Mouse (Mus musculus): ENCODE results near the gene Sulf2. TPM values are rescaled to one million over a fixed set of nuclear protein-coding genes. Genes with fewer than 3 reads are reported as not detected.

Gene Sulf2
- polyA plus RNA-seq, 1 experiment: 25.8 TPM

GRCm38 (mm10) chr2:166119992-166120391, 35.5 kb downstream of the Sulf2 start:
- H3K4me3 ChIP-seq (ENCODE audit: insufficient read depth, poor library complexity, severe bottlenecking): no peak overlapping the region

DNA sequence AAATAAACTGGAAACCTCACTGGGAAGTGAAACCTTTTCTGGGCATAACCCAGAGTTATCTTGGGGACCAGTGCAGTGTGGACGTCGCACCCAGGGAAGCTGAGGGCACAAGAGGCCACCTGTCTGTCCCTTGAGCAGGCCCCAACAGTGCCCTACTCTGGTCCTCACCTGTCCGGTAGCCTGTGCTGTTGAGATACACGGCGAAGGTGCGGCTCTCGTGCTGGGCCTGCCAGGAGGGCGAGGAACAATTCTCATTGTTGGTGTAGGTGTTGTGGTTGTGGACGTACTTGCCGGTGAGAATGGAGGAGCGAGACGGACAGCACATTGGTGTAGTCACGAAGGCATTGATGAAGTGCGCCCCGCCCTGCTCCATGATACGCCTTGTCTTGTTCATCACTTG, 38.8 kb downstream of the Sulf2 start:
- H3K36me3 ChIP-seq (ENCODE audit: control insufficient read depth, insufficient read depth): peaks cover 8% of the 10 kb centered on the region
- H3ac ChIP-seq (ENCODE audit: control insufficient read depth, insufficient read length, low read depth): no peak overlapping the region

More at GRCm38 (mm10) chr2:166119992-166120391, 35.5 kb downstream of the Sulf2 start:
- no peak for TF ChIP-seq USF1 (IDR thresholded peaks at IDR 0.05; ENCODE audit: low read depth)
- TF ChIP-seq CTCF (IDR thresholded peaks at IDR 0.05; ENCODE audit: control insufficient read depth, insufficient read depth, insufficient read length): no peak
- TF ChIP-seq MYOG (IDR thresholded peaks at IDR 0.05; ENCODE audit: control insufficient read depth, extremely low read depth, insufficient read length): no peak
- no peak for TF ChIP-seq FOSL1 (IDR thresholded peaks at IDR 0.05; ENCODE audit: insufficient read depth, low read length, poor library complexity, severe bottlenecking)
- no peak for TF ChIP-seq MAX (IDR thresholded peaks at IDR 0.05)
- TF ChIP-seq CEBPB (IDR thresholded peaks at IDR 0.05; ENCODE audit: low read depth): no peak
- TF ChIP-seq MYOD1 (IDR thresholded peaks at IDR 0.05; ENCODE audit: control insufficient read depth, insufficient read length, low read depth): no peak
- Histone ChIP-seq H3K79me3 (ENCODE audit: low read depth) (no peaks in the 10 kb centered on the region), H3K27me3 (ENCODE audit: control insufficient read depth, insufficient read depth, insufficient read length) (no peaks in the 10 kb centered on the region), H3K36me3 (ENCODE audit: control insufficient read depth, insufficient read depth) (peaks cover 8% of the 10 kb centered on the region), H3K79me2 (ENCODE audit: control insufficient read depth, insufficient read depth) (no peaks in the 10 kb centered on the region), H3ac (ENCODE audit: control insufficient read depth, insufficient read length, low read depth) (no peak overlapping the region)

GRCm38 (mm10) chr2:166116278-166116608, 39.2 kb downstream of the Sulf2 start:
- H3K36me3 ChIP-seq (ENCODE audit: control insufficient read depth, insufficient read depth): peaks cover 8% of the 10 kb centered on the region
- no peaks in the 10 kb centered on the region for H3K79me2 ChIP-seq (ENCODE audit: control insufficient read depth, insufficient read depth)
- no peaks in the 10 kb centered on the region for H3K79me3 ChIP-seq (ENCODE audit: low read depth)
- no peak overlapping the region for H3ac ChIP-seq (ENCODE audit: control insufficient read depth, insufficient read length, low read depth)
- H3K27me3 ChIP-seq (ENCODE audit: control insufficient read depth, insufficient read depth, insufficient read length): no peaks in the 10 kb centered on the region
- TF ChIP-seq CTCF (IDR thresholded peaks at IDR 0.05; ENCODE audit: control insufficient read depth, insufficient read depth, insufficient read length): no peak
- TF ChIP-seq MYOD1 (IDR thresholded peaks at IDR 0.05; ENCODE audit: control insufficient read depth, insufficient read length, low read depth): no peak
- TF ChIP-seq CEBPB (IDR thresholded peaks at IDR 0.05; ENCODE audit: low read depth): no peak
- no peak for TF ChIP-seq FOSL1 (IDR thresholded peaks at IDR 0.05; ENCODE audit: insufficient read depth, low read length, poor library complexity, severe bottlenecking)
- TF ChIP-seq USF1 (IDR thresholded peaks at IDR 0.05; ENCODE audit: low read depth): no peak
- TF ChIP-seq MYOG (IDR thresholded peaks at IDR 0.05; ENCODE audit: control insufficient read depth, extremely low read depth, insufficient read length): no peak
- TF ChIP-seq MAX (IDR thresholded peaks at IDR 0.05): no peak
- no peak overlapping the region for H3K4me3 ChIP-seq (ENCODE audit: insufficient read depth, poor library complexity, severe bottlenecking)

More for the DNA sequence above, 38.8 kb downstream of the Sulf2 start:
- Histone ChIP-seq H3K27me3 (ENCODE audit: control insufficient read depth, insufficient read depth, insufficient read length) (no peaks in the 10 kb centered on the region), H3K79me2 (ENCODE audit: control insufficient read depth, insufficient read depth) (no peaks in the 10 kb centered on the region), H3K79me3 (ENCODE audit: low read depth) (no peaks in the 10 kb centered on the region), H3K4me3 (ENCODE audit: insufficient read depth, poor library complexity, severe bottlenecking) (no peak overlapping the region)
- TF ChIP-seq CTCF (IDR thresholded peaks at IDR 0.05; ENCODE audit: control insufficient read depth, insufficient read depth, insufficient read length): no peak
- no peak for TF ChIP-seq USF1 (IDR thresholded peaks at IDR 0.05; ENCODE audit: low read depth)
- TF ChIP-seq MYOD1 (IDR thresholded peaks at IDR 0.05; ENCODE audit: control insufficient read depth, insufficient read length, low read depth): no peak
- no peak for TF ChIP-seq FOSL1 (IDR thresholded peaks at IDR 0.05; ENCODE audit: insufficient read depth, low read length, poor library complexity, severe bottlenecking)
- TF ChIP-seq MAX (IDR thresholded peaks at IDR 0.05): no peak
- TF ChIP-seq MYOG (IDR thresholded peaks at IDR 0.05; ENCODE audit: control insufficient read depth, extremely low read depth, insufficient read length): no peak
- no peak for TF ChIP-seq CEBPB (IDR thresholded peaks at IDR 0.05; ENCODE audit: low read depth)

DNA sequence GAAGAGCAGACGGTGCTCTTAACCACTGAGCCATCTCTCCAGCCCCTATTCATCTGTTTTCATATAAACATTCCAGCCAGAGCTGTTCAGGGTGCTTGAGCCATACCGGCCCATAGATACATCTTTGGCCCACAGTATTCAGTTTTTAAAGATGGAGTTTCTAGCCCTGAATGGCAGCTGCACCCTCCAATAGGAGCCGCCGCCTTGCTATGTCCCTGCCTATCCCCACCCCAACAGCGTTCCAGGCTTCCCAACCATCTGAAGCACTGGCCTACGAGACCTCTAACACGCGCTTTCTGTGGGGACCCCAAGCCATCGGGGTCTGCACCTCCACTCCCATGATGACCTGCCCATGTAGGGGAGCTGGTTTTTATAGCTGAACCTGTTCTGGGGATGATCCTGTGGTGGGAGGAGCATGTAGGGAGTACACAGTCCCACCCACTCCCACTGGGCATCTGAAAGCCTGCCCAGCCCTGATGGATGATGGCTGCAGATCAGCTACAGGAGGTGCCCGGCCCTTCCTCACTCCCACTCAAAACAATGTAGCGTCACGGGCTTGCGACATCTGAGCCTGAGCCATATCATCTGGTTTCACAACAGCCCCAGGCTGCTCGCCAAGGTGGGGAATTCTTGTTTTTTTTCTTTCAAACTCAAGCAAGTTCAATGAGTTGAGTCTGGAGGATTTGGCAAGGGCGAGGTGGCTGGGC, 39.7 kb downstream of the Sulf2 start:
- no peaks in the 10 kb centered on the region for H3K79me3 ChIP-seq (ENCODE audit: low read depth)
- no peaks in the 10 kb centered on the region for H3K27me3 ChIP-seq (ENCODE audit: control insufficient read depth, insufficient read depth, insufficient read length)
- TF ChIP-seq USF1 (IDR thresholded peaks at IDR 0.05; ENCODE audit: low read depth) (no peak), CEBPB (IDR thresholded peaks at IDR 0.05; ENCODE audit: low read depth) (peak; percentile 73)
- peaks cover 8% of the 10 kb centered on the region for H3K36me3 ChIP-seq (ENCODE audit: control insufficient read depth, insufficient read depth)
- H3K4me3 ChIP-seq (ENCODE audit: insufficient read depth, poor library complexity, severe bottlenecking): no peak overlapping the region
- H3K79me2 ChIP-seq (ENCODE audit: control insufficient read depth, insufficient read depth): no peaks in the 10 kb centered on the region
- no peak overlapping the region for H3ac ChIP-seq (ENCODE audit: control insufficient read depth, insufficient read length, low read depth)

DNA sequence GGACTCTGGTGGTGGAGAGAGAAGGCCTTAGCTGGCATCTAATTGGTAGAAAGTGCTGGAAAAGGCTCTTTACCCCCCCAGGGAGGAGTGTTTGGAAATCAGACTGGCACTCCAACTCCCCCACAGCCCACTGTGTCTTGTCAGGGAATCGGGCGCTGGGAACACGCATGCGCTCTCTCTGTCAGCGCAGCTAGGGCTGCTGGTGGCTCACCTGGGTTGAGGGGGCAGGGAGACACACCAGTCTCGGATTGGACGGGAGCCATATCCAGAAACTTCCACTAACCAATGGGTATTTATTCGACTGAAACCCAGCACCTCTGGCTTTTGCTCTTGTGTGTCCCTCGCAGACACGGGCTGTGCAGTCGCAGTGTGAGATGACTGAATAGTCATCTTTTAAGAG, 42.5 kb downstream of the Sulf2 start:
- no peaks in the 10 kb centered on the region for H3K27me3 ChIP-seq (ENCODE audit: control insufficient read depth, insufficient read depth, insufficient read length)
- H3K79me2 ChIP-seq (ENCODE audit: control insufficient read depth, insufficient read depth): no peaks in the 10 kb centered on the region
- peaks cover 8% of the 10 kb centered on the region for H3K36me3 ChIP-seq (ENCODE audit: control insufficient read depth, insufficient read depth)
- H3K79me3 ChIP-seq (ENCODE audit: low read depth): no peaks in the 10 kb centered on the region
- no peak overlapping the region for H3ac ChIP-seq (ENCODE audit: control insufficient read depth, insufficient read length, low read depth)
- TF ChIP-seq MAX (IDR thresholded peaks at IDR 0.05) (no peak), MYOD1 (IDR thresholded peaks at IDR 0.05; ENCODE audit: control insufficient read depth, insufficient read length, low read depth) (no peak), CEBPB (IDR thresholded peaks at IDR 0.05; ENCODE audit: low read depth) (no peak), FOSL1 (IDR thresholded peaks at IDR 0.05; ENCODE audit: insufficient read depth, low read length, poor library complexity, severe bottlenecking) (no peak)
- H3K4me3 ChIP-seq (ENCODE audit: insufficient read depth, poor library complexity, severe bottlenecking): no peak overlapping the region

GRCm38 (mm10) chr2:166111831-166112250, 43.6 kb downstream of the Sulf2 start:
- H3K27me3 ChIP-seq (ENCODE audit: control insufficient read depth, insufficient read depth, insufficient read length): no peaks in the 10 kb centered on the region
- peaks cover 8% of the 10 kb centered on the region for H3K36me3 ChIP-seq (ENCODE audit: control insufficient read depth, insufficient read depth)
- H3K4me3 ChIP-seq (ENCODE audit: insufficient read depth, poor library complexity, severe bottlenecking): no peak overlapping the region
- no peak for TF ChIP-seq MYOG (IDR thresholded peaks at IDR 0.05; ENCODE audit: control insufficient read depth, extremely low read depth, insufficient read length)
- no peak for TF ChIP-seq FOSL1 (IDR thresholded peaks at IDR 0.05; ENCODE audit: insufficient read depth, low read length, poor library complexity, severe bottlenecking)
- H3K79me3 ChIP-seq (ENCODE audit: low read depth): no peaks in the 10 kb centered on the region
- H3ac ChIP-seq (ENCODE audit: control insufficient read depth, insufficient read length, low read depth): no peak overlapping the region
- H3K79me2 ChIP-seq (ENCODE audit: control insufficient read depth, insufficient read depth): no peaks in the 10 kb centered on the region

All from C2C12 (cell line).